Mouse (Mus musculus): ENCODE results near the gene Trex1. TPM values are rescaled to one million over a fixed set of nuclear protein-coding genes. Genes with fewer than 3 reads are reported as not detected.

The Trex1 gene
- 22.5 and 25.3 TPM in 2 replicates for total RNA-seq (2014; rRNA removed)
- polyA plus RNA-seq (2015; fragmentation: Nextera tagmentation; extraction: Ambion mirVana) = 16.5 and 20.3 TPM in 2 replicates

- DNase-seq = peak; percentile 88
- Histone ChIP-seq H3K27me3 (ENCODE audit: insufficient read depth, low read length) (no peaks in the 10 kb centered on the region), H3K4me2 (ENCODE audit: low read depth) (peak within 1 kb of the TSS; percentile 60), H3K9me3 (ENCODE audit: low read length) (no peaks in the 10 kb centered on the region), H3K36me3 (ENCODE audit: insufficient read depth) (peaks cover 67% of the 10 kb centered on the region), H3K4me1 (ENCODE audit: insufficient read depth) (no peaks in the 10 kb centered on the region), H3K4me3 (ENCODE audit: low read depth, low read length) (peak within 1 kb of the TSS; percentile 39), H3K9ac (peak within 1 kb of the TSS; percentile 63), H3K27ac (ENCODE audit: low read depth, low read length) (peak within 1 kb of the TSS; percentile 84)
- 25% methylated on average over 15 of the region's 15 CpGs for WGBS
- ATAC-seq = peak; percentile 85
- TF ChIP-seq CTCF (IDR thresholded peaks at IDR 0.05; ENCODE audit: low read depth) = peak; percentile 97
Observed at GRCm38 (mm10) chr9:109059136-109059903, at the start of gene Trex1. TSS of gene Trex1 (minus strand) at chr9:109059734.

GRCm38 (mm10) chr9:109107341-109107740 is 47.8 kb upstream of the Trex1 start:
- ATAC-seq (no peak), DNase-seq (no peak)
- peaks cover 83% of the 10 kb centered on the region for H3K36me3 ChIP-seq (ENCODE audit: insufficient read depth)
- no peaks in the 10 kb centered on the region for H3K4me1 ChIP-seq (ENCODE audit: insufficient read depth)
- H3K27ac ChIP-seq (ENCODE audit: low read depth, low read length) = no peak overlapping the region
- H3K4me3 ChIP-seq (ENCODE audit: low read depth, low read length) = no peak overlapping the region
- H3K4me2 ChIP-seq (ENCODE audit: low read depth) = no peak overlapping the region
- no peak for TF ChIP-seq CTCF (IDR thresholded peaks at IDR 0.05; ENCODE audit: low read depth)
- no peaks in the 10 kb centered on the region for H3K27me3 ChIP-seq (ENCODE audit: insufficient read depth, low read length)
- H3K9me3 ChIP-seq (ENCODE audit: low read length) = no peaks in the 10 kb centered on the region
- H3K9ac ChIP-seq = no peak overlapping the region
- WGBS = 84% methylated on average over 5 of the region's 6 CpGs

GRCm38 (mm10) chr9:109105648-109106047 is 46.1 kb upstream of the Trex1 start:
- Histone ChIP-seq H3K4me1 (ENCODE audit: insufficient read depth) (no peaks in the 10 kb centered on the region), H3K4me3 (ENCODE audit: low read depth, low read length) (no peak overlapping the region), H3K36me3 (ENCODE audit: insufficient read depth) (peaks cover 70% of the 10 kb centered on the region), H3K27ac (ENCODE audit: low read depth, low read length) (no peak overlapping the region), H3K9ac (no peak overlapping the region), H3K27me3 (ENCODE audit: insufficient read depth, low read length) (no peaks in the 10 kb centered on the region), H3K4me2 (ENCODE audit: low read depth) (no peak overlapping the region), H3K9me3 (ENCODE audit: low read length) (no peaks in the 10 kb centered on the region)
- 93% methylated on average over 12 of the region's 12 CpGs for WGBS
- ATAC-seq = no peak
- no peak for DNase-seq
- TF ChIP-seq CTCF (IDR thresholded peaks at IDR 0.05; ENCODE audit: low read depth) = no peak

- Histone ChIP-seq H3K4me3 (ENCODE audit: low read depth, low read length) (no peak overlapping the region), H3K9ac (no peak overlapping the region), H3K27me3 (ENCODE audit: insufficient read depth, low read length) (no peaks in the 10 kb centered on the region), H3K4me1 (ENCODE audit: insufficient read depth) (no peaks in the 10 kb centered on the region), H3K9me3 (ENCODE audit: low read length) (no peaks in the 10 kb centered on the region), H3K27ac (ENCODE audit: low read depth, low read length) (no peak overlapping the region), H3K4me2 (ENCODE audit: low read depth) (no peak overlapping the region), H3K36me3 (ENCODE audit: insufficient read depth) (peaks cover 69% of the 10 kb centered on the region)
- no peak for TF ChIP-seq CTCF (IDR thresholded peaks at IDR 0.05; ENCODE audit: low read depth)
- DNase-seq (no peak), ATAC-seq (peak; percentile 44)
- 58% methylated on average over 12 of the region's 12 CpGs for WGBS
Observed at GRCm38 (mm10) chr9:109105011-109105410, 45.5 kb upstream of the Trex1 start.

DNA sequence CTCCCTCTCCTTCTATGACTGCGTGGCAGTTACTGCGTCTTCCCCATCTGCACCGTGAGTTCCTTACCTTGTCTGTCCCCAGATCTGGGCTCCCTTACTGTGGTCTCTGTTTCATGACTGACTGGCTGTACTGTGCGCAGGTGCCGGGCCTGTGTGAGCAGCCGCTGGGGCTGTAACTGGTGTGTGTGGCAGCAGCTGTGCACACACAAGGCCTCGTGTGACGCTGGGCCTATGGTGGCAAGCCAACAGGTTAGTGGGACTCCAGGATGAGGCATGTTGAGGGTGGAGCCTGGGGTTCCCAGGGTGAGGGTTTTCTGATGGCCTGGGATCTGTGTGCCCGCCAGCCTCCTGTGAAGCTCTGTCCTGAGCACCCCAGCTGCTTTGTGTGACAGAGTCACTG is 44.5 kb upstream of the Trex1 start:
- Histone ChIP-seq H3K4me2 (ENCODE audit: low read depth) (no peak overlapping the region), H3K4me1 (ENCODE audit: insufficient read depth) (no peaks in the 10 kb centered on the region)

DNA sequence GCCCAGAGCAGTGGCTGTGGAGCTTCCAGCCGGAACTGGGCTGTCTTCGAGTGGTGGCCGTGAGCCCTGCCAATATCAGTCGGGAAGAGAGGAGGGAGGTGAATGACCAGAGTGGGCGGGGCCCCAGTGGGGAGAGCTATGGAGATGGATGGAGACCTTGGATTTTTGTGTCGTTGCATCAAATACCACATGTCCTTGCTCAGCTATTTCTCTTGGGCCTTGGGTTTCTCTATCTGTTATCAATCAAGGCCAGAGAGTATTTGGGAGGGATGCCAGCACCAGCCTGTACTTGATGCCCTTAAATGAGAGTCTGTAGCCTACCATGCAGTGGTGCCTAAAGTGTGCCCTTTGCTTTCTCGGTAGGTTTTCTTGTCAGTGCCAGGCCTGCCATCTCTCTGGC is 43.7 kb upstream of the Trex1 start:
- ATAC-seq = no peak

More for the DNA sequence above, 44.5 kb upstream of the Trex1 start:
- DNase-seq (no peak), ATAC-seq (no peak)
- Histone ChIP-seq H3K36me3 (ENCODE audit: insufficient read depth) (peaks cover 66% of the 10 kb centered on the region), H3K4me3 (ENCODE audit: low read depth, low read length) (no peak overlapping the region), H3K27ac (ENCODE audit: low read depth, low read length) (no peak overlapping the region), H3K27me3 (ENCODE audit: insufficient read depth, low read length) (no peaks in the 10 kb centered on the region), H3K9me3 (ENCODE audit: low read length) (no peaks in the 10 kb centered on the region), H3K9ac (no peak overlapping the region)
- 89% methylated on average over 9 of the region's 9 CpGs for WGBS
- TF ChIP-seq CTCF (IDR thresholded peaks at IDR 0.05; ENCODE audit: low read depth) = no peak

GRCm38 (mm10) chr9:109102541-109102940 is 43.0 kb upstream of the Trex1 start:
- H3K36me3 ChIP-seq (ENCODE audit: insufficient read depth) = peaks cover 51% of the 10 kb centered on the region
- no peaks in the 10 kb centered on the region for H3K27me3 ChIP-seq (ENCODE audit: insufficient read depth, low read length)
- ATAC-seq = no peak
- TF ChIP-seq CTCF (IDR thresholded peaks at IDR 0.05; ENCODE audit: low read depth) = no peak
- no peak for DNase-seq
- no peak overlapping the region for H3K27ac ChIP-seq (ENCODE audit: low read depth, low read length)
- 82% methylated on average over 3 of the region's 3 CpGs for WGBS
- H3K4me1 ChIP-seq (ENCODE audit: insufficient read depth) = peaks cover 14% of the 10 kb centered on the region
- H3K9me3 ChIP-seq (ENCODE audit: low read length) = no peaks in the 10 kb centered on the region
- no peak overlapping the region for H3K9ac ChIP-seq
- no peak overlapping the region for H3K4me2 ChIP-seq (ENCODE audit: low read depth)
- no peak overlapping the region for H3K4me3 ChIP-seq (ENCODE audit: low read depth, low read length)

More for the DNA sequence above, 43.7 kb upstream of the Trex1 start:
- TF ChIP-seq CTCF (IDR thresholded peaks at IDR 0.05; ENCODE audit: low read depth) = no peak
- 75% methylated on average over 7 of the region's 7 CpGs for WGBS
- Histone ChIP-seq H3K27ac (ENCODE audit: low read depth, low read length) (no peak overlapping the region), H3K9me3 (ENCODE audit: low read length) (no peaks in the 10 kb centered on the region), H3K9ac (no peak overlapping the region), H3K4me2 (ENCODE audit: low read depth) (no peak overlapping the region), H3K4me1 (ENCODE audit: insufficient read depth) (peaks cover 7% of the 10 kb centered on the region), H3K27me3 (ENCODE audit: insufficient read depth, low read length) (no peaks in the 10 kb centered on the region), H3K4me3 (ENCODE audit: low read depth, low read length) (no peak overlapping the region), H3K36me3 (ENCODE audit: insufficient read depth) (peaks cover 58% of the 10 kb centered on the region)
- no peak for DNase-seq
